Mouse (Mus musculus) bone marrow macrophage, adult 2 months (primary cell): ENCODE results near the gene Rnf19b.

Source experiments
- CTCF ChIP-seq: IDR thresholded peaks from 2 replicates; pipeline ENCODE4 v1.5.1; 2012; ENCODE audit warnings: low read depth, mild to moderate bottlenecking, low read length, moderate library complexity
- POLR2A ChIP-seq: IDR thresholded peaks from 2 replicates; pipeline ENCODE4 v1.6.1; 2012; ENCODE audit warnings: mild to moderate bottlenecking, low read depth, low read length, borderline replicate concordance

DNA sequence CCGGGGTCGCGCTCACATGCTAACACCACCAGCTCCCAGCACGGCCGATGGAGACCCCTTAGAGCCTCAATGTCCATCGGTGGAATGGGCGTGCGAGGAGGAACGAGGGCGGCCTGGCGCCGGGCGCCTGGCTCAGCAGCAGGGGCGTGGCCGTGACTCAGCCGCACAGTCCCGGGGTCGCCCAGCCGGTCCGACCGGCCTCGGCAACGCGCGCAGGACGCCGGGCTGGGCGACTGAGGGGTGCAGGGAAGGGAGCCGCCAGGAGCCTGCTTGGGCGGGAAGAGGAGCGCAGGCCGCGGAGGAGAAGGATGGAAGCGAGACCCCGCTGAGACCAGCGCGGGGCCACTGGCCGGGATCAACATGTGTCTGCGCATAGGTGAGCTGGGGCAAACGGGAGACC lies 47.3 kb downstream of the Rnf19b start, which contains the start of gene Tmem54:
- TF ChIP-seq CTCF (no peak), POLR2A (no peak)
